Mouse (Mus musculus) kidney, embryonic 14.5 days (tissue): ENCODE results near the gene Usp9x. TPM values are rescaled to one million over a fixed set of nuclear protein-coding genes. Genes with fewer than 3 reads are reported as not detected.

Experiments used
- ATAC-seq: fragments of 200-750 bp; cut with Nextera tagmentation; 2 replicates; pipeline ENCODE4 v1.8.0; 2017; ENCODE audit warnings: moderate number of reproducible peaks, mild to moderate bottlenecking, moderate TSS enrichment, moderate library complexity; ENCODE audit not compliant: low FRiP score, low TSS enrichment
- H3K27ac ChIP-seq: fragments of 300-500 bp; sonication (generic); 2 replicates; pipeline ENCODE4 v1.5.1; 2014; ENCODE audit warnings: low read depth, mild to moderate bottlenecking, low read length, moderate library complexity, mixed read lengths
- H3K27me3 ChIP-seq: fragments of 300-500 bp; sonication (generic); 2 replicates; pipeline ENCODE4 v1.6.1; 2014; ENCODE audit warnings: mild to moderate bottlenecking, low read length; ENCODE audit not compliant: control insufficient read depth, insufficient read depth
- H3K36me3 ChIP-seq: fragments of 300-500 bp; sonication (generic); 2 replicates; pipeline ENCODE4 v1.6.1; 2014; ENCODE audit warnings: low read length, mixed read lengths; ENCODE audit not compliant: control insufficient read depth, insufficient read depth
- H3K4me1 ChIP-seq: fragments of 300-500 bp; sonication (generic); 2 replicates; pipeline ENCODE4 v1.6.1; 2014; ENCODE audit warnings: low read length, mixed read lengths; ENCODE audit not compliant: control insufficient read depth, insufficient read depth
- H3K4me2 ChIP-seq: fragments of 300-500 bp; sonication (generic); replicated peaks from 2 replicates; pipeline ENCODE4 v1.6.1; 2014; ENCODE audit warnings: low read depth, mild to moderate bottlenecking, low read length
- H3K4me3 ChIP-seq: fragments of 300-500 bp; sonication (generic); 2 replicates; pipeline ENCODE4 v1.5.1; 2014; ENCODE audit warnings: mild to moderate bottlenecking, low read length
- H3K9ac ChIP-seq: fragments of 300-500 bp; sonication (generic); 2 replicates; pipeline ENCODE4 v1.6.1; 2014; ENCODE audit warnings: low read depth, mild to moderate bottlenecking, low read length, moderate library complexity
- H3K9me3 ChIP-seq: fragments of 300-500 bp; sonication (generic); 2 replicates; pipeline ENCODE4 v1.6.1; 2016; ENCODE audit warnings: low read length; ENCODE audit not compliant: control insufficient read depth
- WGBS: fragments of 180-500 bp; shearing (Covaris S2); extraction: QIAGEN DNeasy Blood & Tissue Kit; methylation state at CpG from one replicate; pipeline ENCODE4 v1.1.7; 2014; 5-methylcytosine and 5-hydroxymethylcytosine counted together
- polyA plus RNA-seq: library from polyadenylated mRNA; unstranded; fragments of >200 nt; fragmentation: Nextera tagmentation; extraction: Ambion mirVana; gene quantifications from 2 replicates; pipeline ENCODE4 v1.2.1, GENCODE M21; 2014

Gene Usp9x
- polyA plus RNA-seq, 1 experiment from 2014 or later: 68.9 TPM

DNA sequence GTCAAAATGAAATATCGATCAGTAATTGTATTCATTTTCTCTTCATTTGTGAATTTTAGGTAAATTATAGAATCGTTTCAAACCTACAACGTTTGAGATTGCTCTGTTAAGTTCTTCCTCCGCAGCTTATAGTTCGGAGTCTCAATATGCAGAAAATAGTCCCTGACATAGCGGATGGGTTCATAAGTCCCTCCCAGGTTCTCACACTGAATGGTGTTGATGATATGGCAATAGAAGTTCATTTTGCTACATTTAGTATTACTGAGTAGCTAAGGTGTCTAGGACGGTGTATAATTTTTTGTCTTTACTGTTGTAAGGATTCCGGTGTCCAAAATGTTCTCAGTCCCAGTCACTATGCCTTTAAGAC is 1.1 kb upstream of the Usp9x start:
- peak overlapping the region; percentile 84; the same call in 1 of the 2 replicates for H3K27ac ChIP-seq
- H3K4me3 ChIP-seq: peak overlapping the region; percentile 67
- ATAC-seq: peak; percentile 0; the same call in 1 of the 2 replicates
- no peaks in the 10 kb centered on the region for H3K27me3 ChIP-seq
- H3K4me2 ChIP-seq: peak overlapping the region; percentile 38
- H3K4me1 ChIP-seq: no peaks in the 10 kb centered on the region
- peak overlapping the region; percentile 23; the same call in 1 of the 2 replicates for H3K9ac ChIP-seq
- no peaks in the 10 kb centered on the region for H3K36me3 ChIP-seq
- no peaks in the 10 kb centered on the region for H3K9me3 ChIP-seq
- 42% methylated on average over 8 of the region's 8 CpGs for WGBS

DNA sequence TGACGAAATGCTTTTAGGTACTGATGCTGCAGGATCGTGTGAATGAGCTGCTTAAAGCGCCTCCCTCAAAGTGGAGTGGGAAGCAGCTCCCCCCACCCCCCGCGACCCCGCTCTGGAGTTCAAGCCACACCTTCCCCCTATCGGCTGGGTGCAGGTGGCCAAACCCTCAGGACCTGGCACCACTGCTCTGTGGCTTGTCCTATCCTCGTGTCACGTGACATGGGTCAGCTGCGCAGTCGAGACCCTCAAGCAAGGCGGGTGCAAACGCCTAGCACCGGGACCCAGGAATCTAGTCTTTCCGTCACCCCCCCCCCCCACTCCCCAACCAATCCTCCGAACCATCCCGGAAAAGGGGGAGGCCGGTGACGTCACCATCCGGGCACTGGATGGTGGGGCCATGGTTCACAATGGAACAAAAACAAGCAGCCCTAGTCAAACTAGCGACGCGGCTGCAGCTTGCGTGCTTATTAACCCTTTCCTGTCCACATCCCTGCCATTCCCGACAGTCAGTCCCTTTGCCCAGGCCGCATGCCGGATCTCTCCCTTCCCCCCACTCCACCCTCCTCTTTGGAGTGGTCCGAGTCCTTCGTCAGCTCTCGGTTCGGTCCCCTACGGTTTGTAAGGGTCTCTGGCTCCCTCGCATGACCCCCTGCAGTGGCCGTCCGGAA is 591 bp upstream of the Usp9x start:
- Histone ChIP-seq H3K4me3 (peak overlapping the region; percentile 67), H3K4me1 (no peaks in the 10 kb centered on the region), H3K4me2 (peak overlapping the region; percentile 38), H3K36me3 (no peaks in the 10 kb centered on the region), H3K9ac (peak overlapping the region; percentile 88), H3K27me3 (no peaks in the 10 kb centered on the region), H3K27ac (peak overlapping the region; percentile 84), H3K9me3 (no peaks in the 10 kb centered on the region)
- peak; percentile 88 for ATAC-seq
- 32% methylated on average over 35 of the region's 35 CpGs for WGBS

DNA sequence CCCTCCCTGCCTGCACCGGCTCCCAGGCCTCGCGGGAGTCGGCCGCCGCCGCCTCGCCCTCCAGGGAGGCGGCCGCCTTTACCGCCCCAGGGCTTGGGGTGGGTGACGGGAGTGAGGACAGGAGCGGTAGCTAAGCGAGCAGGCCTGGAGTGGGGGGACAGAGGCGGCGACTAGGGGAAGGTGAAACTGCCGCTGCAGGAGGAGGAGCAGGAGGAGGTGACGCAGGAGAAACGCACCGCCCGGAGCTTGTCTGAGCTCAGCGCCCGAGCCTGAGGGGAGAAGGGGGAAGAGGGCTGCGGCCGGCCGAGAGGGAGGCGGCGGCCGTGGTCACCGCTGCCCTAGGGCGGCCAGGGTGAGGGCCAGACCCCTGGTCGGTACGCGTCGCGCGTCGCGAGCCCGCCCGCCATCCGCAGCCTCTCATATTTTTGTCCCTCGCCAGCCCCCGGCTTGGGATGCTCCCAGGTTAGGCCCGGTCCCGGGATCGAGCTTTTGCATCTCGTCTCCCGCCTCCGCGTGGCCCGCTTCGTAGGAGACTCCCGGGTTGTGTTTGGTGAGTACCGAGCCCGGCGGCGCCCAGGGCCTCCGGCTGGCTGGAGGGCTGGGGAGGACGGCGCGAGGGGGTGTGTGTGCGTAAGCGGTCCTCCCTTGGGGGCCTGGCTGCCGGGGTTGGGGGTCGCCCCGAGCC is 620 bp downstream of the Usp9x start:
- H3K4me2 ChIP-seq: peak overlapping the region; percentile 19
- peak overlapping the region; percentile 93 for H3K27ac ChIP-seq
- H3K9ac ChIP-seq: peak overlapping the region; percentile 88
- H3K4me1 ChIP-seq: no peaks in the 10 kb centered on the region
- no peaks in the 10 kb centered on the region for H3K9me3 ChIP-seq
- 19% methylated on average over 41 of the region's 67 CpGs for WGBS
- peak overlapping the region; percentile 67 for H3K4me3 ChIP-seq
- H3K27me3 ChIP-seq: no peaks in the 10 kb centered on the region
- no peaks in the 10 kb centered on the region for H3K36me3 ChIP-seq
- ATAC-seq: peak; percentile 50

DNA sequence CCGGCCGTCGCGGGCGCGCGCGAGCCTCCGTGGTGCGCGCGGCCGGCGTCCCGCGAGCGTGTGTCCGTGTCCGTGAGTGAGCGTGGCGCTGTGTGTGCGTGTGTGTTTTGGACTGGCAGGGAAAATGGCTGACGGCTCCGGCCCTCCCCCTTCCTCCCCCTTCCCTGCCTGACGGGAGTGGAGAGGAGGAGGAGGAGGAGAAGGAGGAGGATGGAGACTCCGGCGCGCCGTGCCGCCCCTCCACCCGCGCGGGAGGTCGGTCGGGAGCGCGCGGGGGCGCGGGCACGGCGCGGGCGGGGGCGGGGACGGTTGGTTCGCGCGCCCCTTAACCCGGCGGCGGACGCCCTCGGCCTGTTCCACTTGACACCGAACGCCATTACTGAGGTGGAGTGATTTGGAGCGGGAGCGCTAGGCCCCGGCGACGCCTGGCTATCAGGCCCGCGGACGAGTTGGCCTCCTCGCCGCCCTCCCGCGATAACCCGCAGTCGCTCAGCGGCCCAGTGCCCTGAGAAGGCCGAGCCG is 1.2 kb downstream of the Usp9x start:
- no peaks in the 10 kb centered on the region for H3K27me3 ChIP-seq
- peak overlapping the region; percentile 88 for H3K9ac ChIP-seq
- no peaks in the 10 kb centered on the region for H3K4me1 ChIP-seq
- H3K4me2 ChIP-seq: peak overlapping the region; percentile 45
- peak; percentile 60 for ATAC-seq
- H3K27ac ChIP-seq: peak overlapping the region; percentile 93
- H3K9me3 ChIP-seq: no peaks in the 10 kb centered on the region
- 25% methylated on average over 56 of the region's 73 CpGs for WGBS
- peak overlapping the region; percentile 67 for H3K4me3 ChIP-seq
- H3K36me3 ChIP-seq: 0 out of 2 replicates have a peak, but pooled peaks cover 2% of the 10 kb centered on the region

DNA sequence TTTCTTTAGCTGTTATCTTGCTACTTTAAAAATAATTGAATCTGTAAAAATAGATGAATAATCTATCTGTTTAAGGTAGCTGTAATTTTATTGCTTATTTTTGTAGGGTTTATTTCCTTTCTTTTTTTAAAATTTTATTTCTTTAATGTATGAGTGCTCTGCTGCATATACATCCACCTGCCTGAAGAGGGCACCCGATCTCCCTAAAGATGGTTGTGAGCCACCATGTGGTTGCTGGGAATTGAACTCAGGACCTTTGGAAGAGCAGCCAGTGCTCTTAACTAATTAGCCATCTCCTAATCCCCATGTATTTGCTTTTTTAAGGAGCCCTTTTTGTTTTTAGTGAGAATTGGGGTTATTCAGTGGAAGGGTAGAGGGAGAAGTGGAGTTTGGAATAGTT is 14.3 kb downstream of the Usp9x start:
- H3K27ac ChIP-seq: no peak overlapping the region
- H3K9me3 ChIP-seq: no peaks in the 10 kb centered on the region
- WGBS: 72% methylated on average over 1 of the region's 1 CpGs
- no peak overlapping the region for H3K9ac ChIP-seq
- H3K4me2 ChIP-seq: no peak overlapping the region
- H3K27me3 ChIP-seq: no peaks in the 10 kb centered on the region
- no peak overlapping the region for H3K4me3 ChIP-seq
- H3K36me3 ChIP-seq: no peaks in the 10 kb centered on the region
- H3K4me1 ChIP-seq: no peaks in the 10 kb centered on the region
- ATAC-seq: no peak

DNA sequence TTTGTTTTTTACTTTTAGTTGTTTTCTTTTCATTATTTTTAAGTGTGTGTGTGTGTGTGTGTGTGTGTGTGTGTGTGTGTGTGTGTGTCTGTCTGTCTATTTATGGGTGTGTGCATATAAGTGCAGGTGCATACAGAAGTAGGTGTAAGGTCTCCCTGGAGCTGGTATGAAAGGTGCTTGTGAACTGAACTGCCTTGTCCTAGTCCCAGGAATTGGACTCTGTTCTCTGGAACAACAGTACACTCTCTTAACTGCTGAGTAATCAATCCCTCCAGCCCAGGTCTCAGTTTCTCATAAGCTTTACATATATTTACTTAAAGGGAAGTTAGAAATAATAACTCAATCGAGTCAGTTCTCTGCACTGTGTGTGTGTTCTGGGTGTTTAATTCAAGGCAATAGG is 25.7 kb downstream of the Usp9x start:
- H3K9ac ChIP-seq: no peak overlapping the region
- H3K9me3 ChIP-seq: no peaks in the 10 kb centered on the region
- H3K27ac ChIP-seq: no peak overlapping the region
- 59% methylated on average over 1 of the region's 1 CpGs for WGBS
- H3K27me3 ChIP-seq: no peaks in the 10 kb centered on the region
- no peaks in the 10 kb centered on the region for H3K4me1 ChIP-seq
- no peak for ATAC-seq
- H3K4me2 ChIP-seq: no peak overlapping the region
- H3K36me3 ChIP-seq: peaks cover 10% of the 10 kb centered on the region; the same call in 1 of the 2 replicates
- no peak overlapping the region for H3K4me3 ChIP-seq

DNA sequence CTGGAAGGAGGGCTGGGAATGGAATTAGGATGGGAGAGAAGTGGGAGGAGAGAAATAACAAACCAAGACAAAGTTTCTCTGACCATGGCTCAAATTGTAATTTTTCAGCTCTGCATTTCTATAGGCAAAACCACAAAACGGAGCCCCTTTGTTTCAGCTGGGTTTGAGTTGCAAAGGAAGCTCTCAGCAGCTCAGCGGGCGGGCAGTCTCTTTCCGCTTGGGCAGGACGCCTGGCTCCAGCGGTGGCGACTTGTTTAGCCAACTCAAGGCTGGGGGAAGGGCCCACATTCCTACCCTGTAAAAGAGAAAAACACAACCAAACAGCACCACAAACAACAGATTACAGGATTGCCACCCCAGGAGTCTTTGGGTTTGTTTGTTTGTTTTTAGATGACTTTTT is 135.2 kb downstream of the Usp9x start:
- H3K27me3 ChIP-seq: no peaks in the 10 kb centered on the region
- H3K36me3 ChIP-seq: no peaks in the 10 kb centered on the region

DNA sequence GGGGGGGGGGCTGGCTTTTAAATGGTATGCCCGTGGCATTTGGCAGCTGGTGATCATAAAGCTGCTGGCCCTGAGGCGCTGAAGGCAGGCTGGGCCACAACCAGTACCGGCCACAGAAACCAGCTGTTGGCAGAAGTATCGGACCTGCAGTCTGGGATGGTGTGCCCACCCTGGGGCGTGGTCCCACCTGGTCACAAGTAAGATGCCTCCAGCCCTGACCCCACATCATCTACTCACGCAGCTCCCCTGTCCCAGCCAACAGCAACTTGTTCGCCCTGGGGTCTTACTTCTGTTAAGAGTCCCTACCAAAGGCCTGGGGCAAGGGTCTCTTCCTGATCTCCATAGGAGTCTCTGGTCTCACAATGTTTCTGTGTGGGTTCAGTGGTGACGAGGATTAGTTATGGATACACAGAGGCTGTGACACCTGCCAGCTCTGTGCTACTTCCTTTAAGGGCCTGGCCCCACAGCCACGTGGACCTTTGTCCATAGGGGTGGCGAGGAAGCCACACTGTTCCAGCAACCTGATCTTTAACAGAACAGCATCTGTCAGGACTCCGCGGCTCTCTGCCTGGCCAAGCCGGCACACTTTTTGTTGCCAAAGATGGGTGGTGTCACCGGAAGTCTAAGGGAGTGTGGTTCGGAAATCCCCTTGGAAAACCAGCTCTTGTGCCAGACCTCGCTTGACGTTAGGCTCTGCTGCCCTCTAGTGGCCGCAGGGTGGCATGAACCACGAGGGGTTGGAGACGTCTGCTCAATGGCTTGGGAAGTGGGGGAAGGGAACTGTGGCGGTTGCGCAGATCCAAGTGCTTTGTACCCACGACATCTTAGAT is 136.4 kb downstream of the Usp9x start:
- Histone ChIP-seq H3K27me3 (no peaks in the 10 kb centered on the region), H3K9ac (peak overlapping the region; percentile 8; the same call in 1 of the 2 replicates)
- ATAC-seq: peak; percentile 96

More for the DNA sequence above, 135.2 kb downstream of the Usp9x start:
- WGBS: 34% methylated on average over 7 of the region's 7 CpGs
- ATAC-seq: no peak
- no peak overlapping the region for H3K9ac ChIP-seq
- no peak overlapping the region for H3K4me2 ChIP-seq
- H3K4me1 ChIP-seq: no peaks in the 10 kb centered on the region
- H3K4me3 ChIP-seq: no peak overlapping the region
- H3K9me3 ChIP-seq: no peaks in the 10 kb centered on the region
- H3K27ac ChIP-seq: no peak overlapping the region

More for the DNA sequence above, 136.4 kb downstream of the Usp9x start:
- Histone ChIP-seq H3K27ac (no peak overlapping the region), H3K9me3 (no peaks in the 10 kb centered on the region), H3K4me1 (no peaks in the 10 kb centered on the region), H3K36me3 (no peaks in the 10 kb centered on the region), H3K4me2 (peak overlapping the region; percentile 36; the same call in 1 of the 2 replicates), H3K4me3 (peak overlapping the region; percentile 20; the same call in 1 of the 2 replicates)
- WGBS: 28% methylated on average over 23 of the region's 23 CpGs
